Mouse (Mus musculus) activated CD4-positive, CD25-positive, alpha-beta regulatory T cell (primary cell): ENCODE data around the gene 1600014C23Rik. TPM values are rescaled to one million over a fixed set of nuclear protein-coding genes. Genes with fewer than 3 reads are reported as not detected.

Experiments
- polyA plus RNA-seq, 2 experiments: library from polyadenylated mRNA; unstranded; fragments of 100-300 nt; shearing (Covaris generic); gene quantifications; one replicate each; pipeline ENCODE4 v1.2.1; 2017

Gene 1600014C23Rik
- polyA plus RNA-seq, result not detected

GRCm38 (mm10) chr17:45733735-45734301 is at the start of gene 1600014C23Rik:
1600014C23Rik (minus strand) TSS chr17:45733844.

GRCm38 (mm10) chr17:45686716-45687115 is 46.9 kb downstream of the 1600014C23Rik start, which contains the start of gene Tmem63b:
Tmem63b (minus strand) TSS chr17:45686905.

GRCm38 (mm10) chr17:45686093-45686619 is 47.5 kb downstream of the 1600014C23Rik start, which contains the start of gene Mrpl14:
Mrpl14 (plus strand) TSS chr17:45686322.

Other genes starting within 250 kb of the 1600014C23Rik start
- 1 to 10 TPM; 5.4 to 9.2 TPM for gene Aars2, start 227.0 kb downstream of the 1600014C23Rik start, polyA plus RNA-seq
- gene Tcte1, start 210.4 kb downstream of the 1600014C23Rik start, polyA plus RNA-seq, result not detected
- under 1 TPM in 1 of 2 experiments, not detected in 1; 0.05 TPM for gene Tmem151b, start 184.2 kb downstream of the 1600014C23Rik start, polyA plus RNA-seq
- 10 to 100 TPM; 61.4 to 69.0 TPM for gene Nfkbie, start 178.1 kb downstream of the 1600014C23Rik start, polyA plus RNA-seq
- 10 to 100 TPM; 62.7 to 68.2 TPM for gene Slc35b2, start 170.0 kb downstream of the 1600014C23Rik start, polyA plus RNA-seq
- 100 to 1,000 TPM; 510 to 608 TPM for gene Hsp90ab1, start 160.6 kb downstream of the 1600014C23Rik start, polyA plus RNA-seq
- gene Slc29a1, start 134.2 kb downstream of the 1600014C23Rik start, polyA plus RNA-seq, result 100 to 1,000 TPM in 1 of 2 experiments, 10 to 100 TPM in 1; 83.1 to 100 TPM
- not detected for gene Mymx, start 131.7 kb downstream of the 1600014C23Rik start, polyA plus RNA-seq
- gene Capn11, start 74.5 kb downstream of the 1600014C23Rik start, polyA plus RNA-seq, result 1 to 10 TPM in 1 of 2 experiments, not detected in 1; 1.2 TPM
- gene Mrpl14, start 47.5 kb downstream of the 1600014C23Rik start, polyA plus RNA-seq, result 10 to 100 TPM; 80.2 to 88.4 TPM
- 10 to 100 TPM in 1 of 2 experiments, 1 to 10 TPM in 1; 6.1 to 11.2 TPM for gene Tmem63b, start 46.9 kb downstream of the 1600014C23Rik start, polyA plus RNA-seq